Mouse (Mus musculus): Measurements from ENCODE around the gene Vps16. TPM values are rescaled to one million over a fixed set of nuclear protein-coding genes. Genes with fewer than 3 reads are reported as not detected.
A peak's percentile ranks its signal among the peaks of the same experiment; 100 is the strongest.

The Vps16 gene
- polyA plus RNA-seq, 1 experiment from 2014 or later = 121 TPM

DNA sequence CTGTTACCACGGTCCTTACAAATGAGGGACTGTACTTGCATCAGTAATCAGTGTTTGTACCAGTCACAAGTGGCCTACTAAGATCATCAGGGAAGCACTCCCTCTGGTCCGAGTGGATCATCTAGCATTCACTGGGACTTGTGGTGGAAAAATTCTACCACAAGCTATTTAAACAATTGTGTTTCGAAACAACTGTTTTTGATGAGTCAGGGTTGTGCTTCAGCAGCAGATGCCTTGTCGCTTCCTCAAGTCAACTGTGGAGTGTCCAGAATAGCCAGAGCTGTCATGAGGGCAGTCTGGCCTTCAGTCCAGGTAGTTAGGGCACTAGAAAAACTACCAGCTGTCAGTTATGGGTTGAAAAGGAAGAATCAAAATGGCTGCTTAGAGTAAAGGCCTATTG lies 64.5 kb downstream of the Vps16 start:
- Histone ChIP-seq H3K4me1 (replicated peaks) (peaks cover 9% of the 10 kb centered on the region), H3K9me3 (peaks cover 10% of the 10 kb centered on the region), H3K4me3 (replicated peaks) (no peak overlapping the region), H3K27me3 (no peaks in the 10 kb centered on the region), H3K36me3 (no peaks in the 10 kb centered on the region; the same call in 1 of the 2 replicates), H3K4me2 (no peak overlapping the region), H3K9ac (replicated peaks) (no peak overlapping the region), H3K27ac (no peak overlapping the region)
- 87% methylated on average over 4 of the region's 4 CpGs for WGBS
- no peak for ATAC-seq (ENCODE audit: insufficient number of reproducible peaks, insufficient read depth, low FRiP score, low TSS enrichment, low read depth)

DNA sequence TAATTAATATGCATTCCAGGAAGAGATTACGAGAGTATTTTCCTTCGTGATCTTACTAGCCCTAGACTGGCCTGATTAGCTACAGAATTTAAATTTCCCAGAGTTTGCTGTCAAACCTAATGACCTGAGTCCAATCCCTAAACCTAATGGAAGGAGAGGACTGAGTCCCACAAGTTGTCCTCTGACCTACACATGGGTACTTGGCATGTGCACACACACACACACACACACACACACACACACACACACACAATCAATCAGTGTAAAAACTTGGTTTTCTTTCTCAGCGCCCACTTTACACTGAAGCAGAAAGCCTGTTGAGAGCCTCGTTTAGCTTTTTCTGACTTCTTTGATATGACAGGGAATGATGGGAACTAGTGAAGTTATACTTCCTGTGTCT lies 67.0 kb downstream of the Vps16 start:
- Histone ChIP-seq H3K9me3 (peaks cover 10% of the 10 kb centered on the region; the same call in 1 of the 2 replicates), H3K27me3 (no peaks in the 10 kb centered on the region), H3K4me2 (no peak overlapping the region), H3K4me3 (replicated peaks) (no peak overlapping the region), H3K9ac (replicated peaks) (no peak overlapping the region), H3K4me1 (replicated peaks) (peaks cover 9% of the 10 kb centered on the region), H3K27ac (peak overlapping the region; percentile 66; the same call in 1 of the 2 replicates), H3K36me3 (no peaks in the 10 kb centered on the region; the same call in 1 of the 2 replicates)
- ATAC-seq (ENCODE audit: insufficient number of reproducible peaks, insufficient read depth, low FRiP score, low TSS enrichment, low read depth) = no peak
- WGBS = 60% methylated on average over 4 of the region's 4 CpGs

DNA sequence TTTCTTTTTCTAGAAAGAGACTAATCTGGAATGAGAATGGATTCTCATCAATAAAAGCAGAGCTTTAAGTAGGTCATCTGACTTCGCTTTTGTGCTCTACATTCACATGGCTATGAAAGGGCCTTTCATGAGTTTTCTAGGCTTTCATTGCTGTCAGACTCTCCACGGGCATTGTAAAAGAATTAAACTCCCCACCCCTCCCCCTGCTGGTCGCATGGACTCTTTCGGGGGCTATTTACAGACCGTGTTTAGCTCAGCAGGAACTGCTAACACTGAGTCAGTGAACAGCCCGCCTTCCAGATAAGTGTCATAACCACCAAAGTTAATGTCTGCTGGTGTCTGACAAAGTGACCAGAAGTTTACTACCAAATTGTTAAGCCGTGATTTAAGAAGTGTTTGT lies 67.4 kb downstream of the Vps16 start:
- Histone ChIP-seq H3K9ac (replicated peaks) (no peak overlapping the region), H3K27ac (no peak overlapping the region; the same call in 1 of the 2 replicates), H3K9me3 (peaks cover 10% of the 10 kb centered on the region; the same call in 1 of the 2 replicates), H3K4me3 (replicated peaks) (no peak overlapping the region), H3K27me3 (no peaks in the 10 kb centered on the region), H3K4me2 (no peak overlapping the region), H3K4me1 (replicated peaks) (peaks cover 9% of the 10 kb centered on the region), H3K36me3 (no peaks in the 10 kb centered on the region; the same call in 1 of the 2 replicates)
- WGBS = 27% methylated on average over 7 of the region's 7 CpGs
- no peak for ATAC-seq (ENCODE audit: insufficient number of reproducible peaks, insufficient read depth, low FRiP score, low TSS enrichment, low read depth)

Other genes starting within 250 kb of the Vps16 start
- gene Snrpb, start 244.9 kb upstream of the Vps16 start, polyA plus RNA-seq (2016; fragmentation: Nextera tagmentation; extraction: Ambion mirVana) = 691 and 736 TPM in 2 replicates
- gene Tmc2, start 229.1 kb upstream of the Vps16 start, polyA plus RNA-seq (2016; fragmentation: Nextera tagmentation; extraction: Ambion mirVana) = not detected in 2 replicates
- 391 and 407 TPM in 2 replicates for gene Nop56, start 149.9 kb upstream of the Vps16 start, polyA plus RNA-seq (2016; fragmentation: Nextera tagmentation; extraction: Ambion mirVana)
- gene Idh3b, start 139.8 kb upstream of the Vps16 start, polyA plus RNA-seq (2016; fragmentation: Nextera tagmentation; extraction: Ambion mirVana) = 141 and 144 TPM in 2 replicates
- gene Ebf4, start 129.2 kb upstream of the Vps16 start, polyA plus RNA-seq (2016; fragmentation: Nextera tagmentation; extraction: Ambion mirVana) = 2.1 and 3.6 TPM in 2 replicates
- 91.6 and 100 TPM in 2 replicates for gene Cpxm1, start 26.8 kb upstream of the Vps16 start, polyA plus RNA-seq (2016; fragmentation: Nextera tagmentation; extraction: Ambion mirVana)
- gene Gm28372, start 19.1 kb upstream of the Vps16 start, polyA plus RNA-seq (2016; fragmentation: Nextera tagmentation; extraction: Ambion mirVana) = 0.11 and 0.18 TPM in 2 replicates
- not detected in 2 replicates for gene 1700020A23Rik, start 19.1 kb upstream of the Vps16 start, polyA plus RNA-seq (2016; fragmentation: Nextera tagmentation; extraction: Ambion mirVana)
- gene Tmem239, start 17.9 kb upstream of the Vps16 start, polyA plus RNA-seq (2016; fragmentation: Nextera tagmentation; extraction: Ambion mirVana) = not detected in 2 replicates
- gene Pced1a, start 362 bp downstream of the Vps16 start, polyA plus RNA-seq (2016; fragmentation: Nextera tagmentation; extraction: Ambion mirVana) = 13.4 and 14.6 TPM in 2 replicates
- gene Ptpra, start 25.9 kb downstream of the Vps16 start, polyA plus RNA-seq (2016; fragmentation: Nextera tagmentation; extraction: Ambion mirVana) = 108 and 115 TPM in 2 replicates
- 79.0 and 80.7 TPM in 2 replicates for gene Mrps26, start 139.4 kb downstream of the Vps16 start, polyA plus RNA-seq (2016; fragmentation: Nextera tagmentation; extraction: Ambion mirVana)
- not detected in 2 replicates for gene Oxt, start 151.8 kb downstream of the Vps16 start, polyA plus RNA-seq (2016; fragmentation: Nextera tagmentation; extraction: Ambion mirVana)
- gene Avp, start 158.2 kb downstream of the Vps16 start, polyA plus RNA-seq (2016; fragmentation: Nextera tagmentation; extraction: Ambion mirVana) = not detected in 2 replicates
- gene Fastkd5, start 205.7 kb downstream of the Vps16 start, polyA plus RNA-seq (2016; fragmentation: Nextera tagmentation; extraction: Ambion mirVana) = 18.7 and 20.3 TPM in 2 replicates
- 15.6 and 16.0 TPM in 2 replicates for gene Ubox5, start 205.7 kb downstream of the Vps16 start, polyA plus RNA-seq (2016; fragmentation: Nextera tagmentation; extraction: Ambion mirVana)
- 5.4 and 5.7 TPM in 2 replicates for gene Lzts3, start 218.5 kb downstream of the Vps16 start, polyA plus RNA-seq (2016; fragmentation: Nextera tagmentation; extraction: Ambion mirVana)
- gene Ddrgk1, start 240.3 kb downstream of the Vps16 start, polyA plus RNA-seq (2016; fragmentation: Nextera tagmentation; extraction: Ambion mirVana) = 49.4 and 54.5 TPM in 2 replicates
- gene Itpa, start 243.3 kb downstream of the Vps16 start, polyA plus RNA-seq (2016; fragmentation: Nextera tagmentation; extraction: Ambion mirVana) = 142 and 148 TPM in 2 replicates